ENCODE assay signal across 8 mouse cellular contexts in genomic region chr1:161035786-161036404, GRCm38 (mm10). TPM values are rescaled to one million over a fixed set of nuclear protein-coding genes. Genes with fewer than 3 reads are reported as not detected.
A peak's percentile ranks its signal among the peaks of the same experiment; 100 is the strongest.
DNase-seq lines count a peak whose midpoint lies in the region; ATAC-seq and TF ChIP-seq lines count a peak whose summit lies in the region.

No protein-coding gene starts in this region.

- peak overlapping the region; percentile 90 for H3K27ac ChIP-seq in embryonic facial prominence, embryonic 14.5 days (replicated peaks; ENCODE audit: low read depth, low read length)
- H3K27ac ChIP-seq in intestine, embryonic 16.5 days (ENCODE audit: low read length), result peak overlapping the region; percentile 94
- H3K27ac ChIP-seq in macrophage, result peak overlapping the region; percentile 81

- peak overlapping the region; percentile 85 for H3K4me2 ChIP-seq in embryonic facial prominence, embryonic 14.5 days (ENCODE audit: low read depth, low read length)
- H3K4me2 ChIP-seq in intestine, embryonic 16.5 days (ENCODE audit: low read depth, low read length), result peak overlapping the region; percentile 72

- peaks cover 15% of the 10 kb centered on the region for H3K79me2 ChIP-seq in macrophage (ENCODE audit: inconsistent target)

- peaks cover 63% of the 10 kb centered on the region for H3K36me3 ChIP-seq in G1E (replicated peaks)
- H3K36me3 ChIP-seq in embryonic facial prominence, embryonic 14.5 days (ENCODE audit: control insufficient read depth, insufficient read depth, low read length), result peaks cover 56% of the 10 kb centered on the region
- H3K36me3 ChIP-seq in intestine, embryonic 16.5 days (ENCODE audit: control insufficient read depth, insufficient read depth, low read length), result peaks cover 11% of the 10 kb centered on the region; the same call in 1 of the 2 replicates
- peaks cover 22% of the 10 kb centered on the region for H3K36me3 ChIP-seq in macrophage (ENCODE audit: inconsistent target)

- H3K27me3 ChIP-seq in G1E (ENCODE audit: insufficient read depth, low read length), result no peaks in the 10 kb centered on the region
- H3K27me3 ChIP-seq in embryonic facial prominence, embryonic 14.5 days (replicated peaks; ENCODE audit: control insufficient read depth, insufficient read depth, low read length), result no peaks in the 10 kb centered on the region
- no peaks in the 10 kb centered on the region for H3K27me3 ChIP-seq in intestine, embryonic 16.5 days (replicated peaks; ENCODE audit: control insufficient read depth, insufficient read depth, low read length)

- 0% methylated on average over 6 of the region's 6 CpGs for WGBS in embryonic facial prominence, embryonic 14.5 days
- WGBS in intestine, embryonic 16.5 days, result 0% methylated on average over 6 of the region's 6 CpGs
- 7% methylated on average over 6 of the region's 6 CpGs for WGBS in macrophage (ENCODE audit: missing documents)

- intact Hi-C loops in gastrocnemius, postnatal 36 days (cut with DNase I), result no loop called here

- TF ChIP-seq CTCF in G1E (IDR thresholded peaks at IDR 0.05; ENCODE audit: low read depth, low read length), result no peak

- H3K9me3 ChIP-seq in G1E (replicated peaks), result no peaks in the 10 kb centered on the region
- H3K9me3 ChIP-seq in embryonic facial prominence, embryonic 14.5 days (ENCODE audit: control insufficient read depth, low read length), result no peaks in the 10 kb centered on the region
- no peaks in the 10 kb centered on the region for H3K9me3 ChIP-seq in intestine, embryonic 16.5 days (ENCODE audit: control insufficient read depth, low read length)

- H3K9ac ChIP-seq in embryonic facial prominence, embryonic 14.5 days (ENCODE audit: low read depth, low read length), result peak overlapping the region; percentile 88
- peak overlapping the region; percentile 94 for H3K9ac ChIP-seq in intestine, embryonic 16.5 days (ENCODE audit: low read depth, low read length)

- H3K4me1 ChIP-seq in G1E (ENCODE audit: insufficient read depth, low read depth, low read length), result peaks cover 35% of the 10 kb centered on the region
- H3K4me1 ChIP-seq in embryonic facial prominence, embryonic 14.5 days (ENCODE audit: control insufficient read depth, insufficient read depth, low read length), result 0 out of 2 replicates have a peak, but pooled peaks cover 3% of the 10 kb centered on the region
- H3K4me1 ChIP-seq in intestine, embryonic 16.5 days (ENCODE audit: control insufficient read depth, insufficient read depth, low read length), result peaks cover 8% of the 10 kb centered on the region

- DNase-seq in gastrocnemius, adult 18-20 months (ENCODE audit: low spot score), result peak; percentile 19
- no peak for DNase-seq in gastrocnemius, postnatal 36 days
- no peak for DNase-seq in G1E (ENCODE audit: low spot score)
- peak; percentile 46 for DNase-seq in embryonic facial prominence, embryonic 14.5 days (ENCODE audit: low spot score)
- DNase-seq in urinary bladder, postnatal 25 days (ENCODE audit: low spot score), result no peak
- no peak for DNase-seq in adrenal gland, postnatal 14 days

- ATAC-seq in G1E (ENCODE audit: extremely low read depth, insufficient number of reproducible peaks, low FRiP score, poor library complexity, severe bottlenecking), result no peak
- ATAC-seq in embryonic facial prominence, embryonic 14.5 days (ENCODE audit: low read depth), result no peak
- no peak for ATAC-seq in intestine, embryonic 16.5 days

- H3K4me3 ChIP-seq in G1E (ENCODE audit: low read depth, low read length), result peak overlapping the region; percentile 91
- H3K4me3 ChIP-seq in embryonic facial prominence, embryonic 14.5 days (ENCODE audit: low read depth, low read length), result peak overlapping the region; percentile 70
- peak overlapping the region; percentile 87 for H3K4me3 ChIP-seq in intestine, embryonic 16.5 days (ENCODE audit: low read length)
- peak overlapping the region; percentile 82 for H3K4me3 ChIP-seq in macrophage (ENCODE audit: inconsistent target)

RNA-seq across cellular contexts. Expression of gene Zbtb37, which starts 1.2 kb away (rescaled TPM):
- 1 to 10 TPM; 7.3 to 7.6 TPM for total RNA-seq in gastrocnemius, adult 18-20 months (2021)
- total RNA-seq in gastrocnemius, postnatal 36 days (2021), result 1 to 10 TPM; 5.3 to 7.1 TPM
- total RNA-seq in G1E (2014; fragmentation: Nextera tagmentation), result 11.1 and 11.6 TPM in 2 replicates
- total RNA-seq in G1E (2017), result 5.8 and 8.5 TPM in 2 replicates
- polyA plus RNA-seq in G1E (2012), result 0.08 and 0.21 TPM in 2 replicates
- 7.8 and 10.5 TPM in 2 replicates for polyA plus RNA-seq in embryonic facial prominence, embryonic 14.5 days (2014; fragmentation: Nextera tagmentation; extraction: Ambion mirVana)
- polyA plus RNA-seq in intestine, embryonic 16.5 days (2015; fragmentation: Nextera tagmentation; extraction: Ambion mirVana), result 3.4 and 4.3 TPM in 2 replicates
- 10 to 100 TPM; 12.5 to 60.8 (median 33.3) TPM for total RNA-seq in macrophage (2018; cell fraction: chromatin; rRNA removed)
- 1 to 10 TPM; 2.7 to 6.8 (median 4.1) TPM for total RNA-seq in macrophage (2018; cell fraction: cytosol; rRNA removed)
- total RNA-seq in macrophage (2018; cell fraction: nucleus; rRNA removed), result 10 to 100 TPM in 25 of 26 experiments, 1 to 10 TPM in 1; 9.2 to 50.0 (median 24.2) TPM
- 2.0 to 2.4 TPM (median 2.2 TPM) in 3 replicates for polyA plus RNA-seq in macrophage (2018)
- total RNA-seq in adrenal gland, postnatal 14 days (2021), result 12.9 and 14.3 TPM in 2 replicates

RNA-seq across cellular contexts. Expression of gene Dars2, which starts 34.6 kb away (rescaled TPM):
- 10 to 100 TPM; 12.3 to 14.5 TPM for total RNA-seq in gastrocnemius, adult 18-20 months (2021)
- total RNA-seq in gastrocnemius, postnatal 36 days (2021), result 10 to 100 TPM; 11.4 to 11.7 TPM
- total RNA-seq in G1E (2014; fragmentation: Nextera tagmentation), result 35.2 and 41.1 TPM in 2 replicates
- 36.2 and 39.1 TPM in 2 replicates for total RNA-seq in G1E (2017)
- polyA plus RNA-seq in G1E (2012), result 3.8 and 4.3 TPM in 2 replicates
- polyA plus RNA-seq in embryonic facial prominence, embryonic 14.5 days (2014; fragmentation: Nextera tagmentation; extraction: Ambion mirVana), result 24.2 and 31.2 TPM in 2 replicates
- 43.1 and 47.5 TPM in 2 replicates for polyA plus RNA-seq in intestine, embryonic 16.5 days (2015; fragmentation: Nextera tagmentation; extraction: Ambion mirVana)
- total RNA-seq in macrophage (2018; cell fraction: chromatin; rRNA removed), result 10 to 100 TPM in 12 of 26 experiments, 1 to 10 TPM in 14; 2.7 to 22.4 (median 9.2) TPM
- 10 to 100 TPM in 9 of 26 experiments, 1 to 10 TPM in 17; 6.1 to 11.9 (median 9.2) TPM for total RNA-seq in macrophage (2018; cell fraction: cytosol; rRNA removed)
- 10 to 100 TPM in 10 of 26 experiments, 1 to 10 TPM in 16; 2.4 to 16.3 (median 8.3) TPM for total RNA-seq in macrophage (2018; cell fraction: nucleus; rRNA removed)
- 8.5 to 9.4 TPM (median 9.2 TPM) in 3 replicates for polyA plus RNA-seq in macrophage (2018)
- total RNA-seq in adrenal gland, postnatal 14 days (2021), result 25.3 and 32.9 TPM in 2 replicates

RNA-seq across cellular contexts. Expression of gene Cenpl, which starts 34.6 kb away (rescaled TPM):
- under 1 TPM; 0.34 to 0.66 TPM for total RNA-seq in gastrocnemius, adult 18-20 months (2021)
- total RNA-seq in gastrocnemius, postnatal 36 days (2021), result under 1 TPM; 0.52 to 0.64 TPM
- total RNA-seq in G1E (2014; fragmentation: Nextera tagmentation), result 19.3 and 20.6 TPM in 2 replicates
- total RNA-seq in G1E (2017), result 4.5 and 6.4 TPM in 2 replicates
- 8.6 and 9.0 TPM in 2 replicates for polyA plus RNA-seq in G1E (2012)
- 22.6 and 25.6 TPM in 2 replicates for polyA plus RNA-seq in embryonic facial prominence, embryonic 14.5 days (2014; fragmentation: Nextera tagmentation; extraction: Ambion mirVana)
- 21.0 and 26.1 TPM in 2 replicates for polyA plus RNA-seq in intestine, embryonic 16.5 days (2015; fragmentation: Nextera tagmentation; extraction: Ambion mirVana)
- 10 to 100 TPM in 13 of 26 experiments, 1 to 10 TPM in 13; 3.2 to 17.2 (median 9.8) TPM for total RNA-seq in macrophage (2018; cell fraction: chromatin; rRNA removed)
- 1 to 10 TPM; 3.6 to 6.1 (median 4.9) TPM for total RNA-seq in macrophage (2018; cell fraction: cytosol; rRNA removed)
- total RNA-seq in macrophage (2018; cell fraction: nucleus; rRNA removed), result 10 to 100 TPM in 10 of 26 experiments, 1 to 10 TPM in 16; 5.7 to 16.0 (median 8.6) TPM
- 2.2 to 6.6 TPM (median 3.5 TPM) in 3 replicates for polyA plus RNA-seq in macrophage (2018)
- 4.5 and 4.9 TPM in 2 replicates for total RNA-seq in adrenal gland, postnatal 14 days (2021)

RNA-seq across cellular contexts. Expression of gene Serpinc1, which starts 57.5 kb away (rescaled TPM):
- total RNA-seq in gastrocnemius, adult 18-20 months (2021), result 1 to 10 TPM in 1 of 2 experiments, under 1 TPM in 1; 0.09 to 1.4 TPM
- total RNA-seq in gastrocnemius, postnatal 36 days (2021), result under 1 TPM; 0.15 to 0.18 TPM
- total RNA-seq in G1E (2014; fragmentation: Nextera tagmentation), result 1.3 and 1.8 TPM in 2 replicates
- 0.81 and 1.2 TPM in 2 replicates for total RNA-seq in G1E (2017)
- 0.13 and 0.17 TPM in 2 replicates for polyA plus RNA-seq in G1E (2012)
- polyA plus RNA-seq in embryonic facial prominence, embryonic 14.5 days (2014; fragmentation: Nextera tagmentation; extraction: Ambion mirVana), result 1.9 and 2.6 TPM in 2 replicates
- 5.4 and 16.6 TPM in 2 replicates for polyA plus RNA-seq in intestine, embryonic 16.5 days (2015; fragmentation: Nextera tagmentation; extraction: Ambion mirVana)
- total RNA-seq in macrophage (2018; cell fraction: chromatin; rRNA removed), result 10 to 100 TPM in 6 of 26 experiments, 1 to 10 TPM in 20; 3.6 to 14.5 (median 7.2) TPM
- under 1 TPM in 20 of 26 experiments, not detected in 6; 0.05 to 0.62 (median 0.25) TPM for total RNA-seq in macrophage (2018; cell fraction: cytosol; rRNA removed)
- total RNA-seq in macrophage (2018; cell fraction: nucleus; rRNA removed), result 10 to 100 TPM in 2 of 26 experiments, 1 to 10 TPM in 24; 1.5 to 10.2 (median 4.6) TPM
- 0.33 to 0.57 TPM (median 0.42 TPM) in 3 replicates for polyA plus RNA-seq in macrophage (2018)
- 25.9 and 489 TPM in 2 replicates for total RNA-seq in adrenal gland, postnatal 14 days (2021)

Comparison
In these comparisons a context has a peak if more than half of its experiments do, and no peak if none do; other contexts are left out.
1. DNase-seq: peak in gastrocnemius, adult 18-20 months (single experiment) and embryonic facial prominence, embryonic 14.5 days (single experiment); none in gastrocnemius, postnatal 36 days (0 of 2), G1E (single experiment), urinary bladder, postnatal 25 days (single experiment) and adrenal gland, postnatal 14 days (single experiment).
2. Peak in every context shown above with its lines, with median percentiles within 50 percentile points of each other: H3K4me3 ChIP-seq and H3K27ac ChIP-seq.